Comparison of ENCODE assay signal across 30 mouse cellular contexts in the genomic region with DNA sequence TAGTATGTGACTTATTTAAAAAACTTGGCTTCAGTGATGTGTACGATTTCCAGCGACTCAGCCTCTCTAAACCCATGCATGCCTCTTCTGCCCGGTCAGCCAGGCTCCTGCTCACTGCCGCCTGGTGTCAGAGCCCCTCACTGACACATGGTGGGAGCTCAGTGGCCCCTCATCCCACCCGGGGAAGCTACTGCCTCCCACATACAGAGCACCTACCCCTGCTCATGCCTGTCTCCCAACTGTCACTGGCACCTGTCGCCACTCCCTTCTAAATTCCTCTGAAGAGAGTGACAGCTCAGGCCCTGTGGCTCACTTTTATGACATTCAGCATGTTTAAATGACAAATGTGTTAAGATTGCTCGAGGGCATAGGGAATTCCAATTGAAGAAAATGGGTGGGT. TPM values are rescaled to one million over a fixed set of nuclear protein-coding genes. Genes with fewer than 3 reads are reported as not detected.
A peak's percentile ranks its signal among the peaks of the same experiment; 100 is the strongest.
DNase-seq lines count a peak whose midpoint lies in the region; ATAC-seq and TF ChIP-seq lines count a peak whose summit lies in the region.
"Had no signal": no experiment of that assay in that cellular context is flagged by ENCODE, and none has a peak within 500 bp of the region (broad histone marks: within the 10 kb centered on the region; RNA-seq: fewer than 3 reads in every experiment).

No protein-coding gene starts in this region.

- no peaks in the 10 kb centered on the region for H3K4me1 ChIP-seq in embryonic facial prominence, embryonic 14.5 days (ENCODE audit: control insufficient read depth, insufficient read depth, low read length)
- H3K4me1 ChIP-seq in embryonic facial prominence, embryonic 10.5 days, result 0 out of 2 replicates have a peak, but pooled peaks cover 4% of the 10 kb centered on the region
- H3K4me1 ChIP-seq in limb, embryonic 13.5 days, result no peaks in the 10 kb centered on the region
- H3K4me1 ChIP-seq: embryonic facial prominence, embryonic 12.5 days; forebrain, embryonic 10.5 days; forebrain, embryonic 12.5 days had no signal

- no peaks in the 10 kb centered on the region for H3K79me2 ChIP-seq in myocyte (ENCODE audit: control insufficient read depth, insufficient read depth)

- no peak overlapping the region for H3K9ac ChIP-seq in embryonic facial prominence, embryonic 14.5 days (ENCODE audit: low read depth, low read length)
- no peak overlapping the region for H3K9ac ChIP-seq in limb, embryonic 13.5 days
- H3K9ac ChIP-seq: embryonic facial prominence, embryonic 12.5 days; forebrain, embryonic 12.5 days had no signal

- 72% methylated on average over 7 of the region's 7 CpGs for WGBS in embryonic facial prominence, embryonic 14.5 days
- WGBS in embryonic facial prominence, embryonic 10.5 days, result 77% methylated on average over 7 of the region's 7 CpGs
- WGBS in limb, embryonic 13.5 days, result 72% methylated on average over 7 of the region's 7 CpGs

- no peak overlapping the region for H3K27ac ChIP-seq in embryonic facial prominence, embryonic 14.5 days (replicated peaks; ENCODE audit: low read depth, low read length)
- no peak overlapping the region for H3K27ac ChIP-seq in embryonic facial prominence, embryonic 10.5 days (replicated peaks)
- H3K27ac ChIP-seq in limb, embryonic 13.5 days, result no peak overlapping the region
- H3K27ac ChIP-seq: embryonic facial prominence, embryonic 12.5 days; forebrain, embryonic 10.5 days; forebrain, embryonic 12.5 days had no signal

- ATAC-seq in embryonic facial prominence, embryonic 14.5 days (ENCODE audit: low read depth), result peak; percentile 69
- peak; percentile 48; the same call in 1 of the 2 replicates for ATAC-seq in limb, embryonic 13.5 days (ENCODE audit: low FRiP score, low read depth)
- no peak for ATAC-seq in erythroid progenitor cell, adult 5-6 weeks (replicated peaks; ENCODE audit: low FRiP score, poor library complexity, severe bottlenecking)
- ATAC-seq: CD4-positive, CD25-positive, alpha-beta regulatory T cell, adult 4 months; forebrain, embryonic 14.5 days; forebrain, embryonic 16.5 days; Patski had no signal

- H3K36me3 ChIP-seq in embryonic facial prominence, embryonic 14.5 days (ENCODE audit: control insufficient read depth, insufficient read depth, low read length), result peaks cover 40% of the 10 kb centered on the region
- H3K36me3 ChIP-seq in embryonic facial prominence, embryonic 10.5 days (replicated peaks), result peaks cover 64% of the 10 kb centered on the region
- H3K36me3 ChIP-seq in limb, embryonic 13.5 days, result peaks cover 48% of the 10 kb centered on the region
- peaks cover 3% of the 10 kb centered on the region for H3K36me3 ChIP-seq in myocyte (ENCODE audit: control insufficient read depth, insufficient read depth)

- no peak overlapping the region for H3ac ChIP-seq in myocyte (ENCODE audit: control insufficient read depth, insufficient read length)

- no peak overlapping the region for H3K4me2 ChIP-seq in embryonic facial prominence, embryonic 14.5 days (ENCODE audit: low read depth, low read length)
- no peak overlapping the region for H3K4me2 ChIP-seq in limb, embryonic 13.5 days (replicated peaks)
- H3K4me2 ChIP-seq in myocyte (ENCODE audit: low read depth), result no peak overlapping the region
- H3K4me2 ChIP-seq: embryonic facial prominence, embryonic 12.5 days; forebrain, embryonic 12.5 days had no signal

- H3K27me3 ChIP-seq in embryonic facial prominence, embryonic 14.5 days (replicated peaks; ENCODE audit: control insufficient read depth, insufficient read depth, low read length), result no peaks in the 10 kb centered on the region
- no peaks in the 10 kb centered on the region for H3K27me3 ChIP-seq in embryonic facial prominence, embryonic 10.5 days (replicated peaks; ENCODE audit: low read depth, poor library complexity, severe bottlenecking)
- H3K27me3 ChIP-seq in limb, embryonic 13.5 days, result no peaks in the 10 kb centered on the region
- H3K27me3 ChIP-seq in myocyte (ENCODE audit: control insufficient read depth, insufficient read depth, insufficient read length), result no peaks in the 10 kb centered on the region
- H3K27me3 ChIP-seq: CH12.LX; embryonic facial prominence, embryonic 12.5 days; Patski had no signal

- no peak for DNase-seq in embryonic facial prominence, embryonic 14.5 days (ENCODE audit: low spot score)
- DNase-seq in embryonic facial prominence, embryonic 10.5 days (ENCODE audit: low spot score), result no peak
- DNase-seq in ZHBTc4 (ENCODE audit: low read depth, low spot score), result peak; percentile 57
- DNase-seq in spleen, adult 12 weeks (ENCODE audit: low spot score), result no peak
- DNase-seq: adrenal gland, adult 2 months; adrenal gland, postnatal 10 days; adrenal gland, postnatal 25 days; B cell, adult 2 months; cerebellum, adult 11 months; cerebellum, adult 18-20 months; cerebellum, adult 8-10 months; cerebellum, adult 9-11 months; cerebellum, postnatal 14 days; cerebellum, postnatal 36 days; embryo, embryonic 11 days had no signal

- H3K9me3 ChIP-seq in embryonic facial prominence, embryonic 14.5 days (ENCODE audit: control insufficient read depth, low read length), result no peaks in the 10 kb centered on the region
- no peaks in the 10 kb centered on the region for H3K9me3 ChIP-seq in embryonic facial prominence, embryonic 10.5 days
- no peaks in the 10 kb centered on the region for H3K9me3 ChIP-seq in limb, embryonic 13.5 days
- H3K9me3 ChIP-seq: embryonic facial prominence, embryonic 12.5 days; forebrain, embryonic 10.5 days; forebrain, embryonic 12.5 days; G1E had no signal

- no peak for TF ChIP-seq POLR2A in myocyte (IDR thresholded peaks at IDR 0.05; ENCODE audit: insufficient read length, low read depth)

- H3K4me3 ChIP-seq in embryonic facial prominence, embryonic 14.5 days (ENCODE audit: low read depth, low read length), result no peak overlapping the region
- no peak overlapping the region for H3K4me3 ChIP-seq in embryonic facial prominence, embryonic 10.5 days
- H3K4me3 ChIP-seq in limb, embryonic 13.5 days, result no peak overlapping the region
- no peak overlapping the region for H3K4me3 ChIP-seq in myocyte
- H3K4me3 ChIP-seq: embryonic facial prominence, embryonic 12.5 days; forebrain, embryonic 10.5 days; forebrain, embryonic 12.5 days had no signal

TF ChIP-seq in myocyte, 11 proteins besides CTCF, POLR2A, EP300 and RAD21:
- TF ChIP-seq REST (IDR thresholded peaks at IDR 0.05; ENCODE audit: insufficient read depth, insufficient read length) (no peak), USF1 (IDR thresholded peaks at IDR 0.05; ENCODE audit: low read depth) (no peak), TCF12 (IDR thresholded peaks at IDR 0.05; ENCODE audit: insufficient read depth, poor library complexity, severe bottlenecking) (no peak), POLR2AphosphoS2 (IDR thresholded peaks at IDR 0.05; ENCODE audit: insufficient read length, low read depth) (no peak), TCF3 (IDR thresholded peaks at IDR 0.05; ENCODE audit: insufficient read length, low read depth) (no peak), MYOD1 (IDR thresholded peaks at IDR 0.05; ENCODE audit: control insufficient read depth in 1 of 3, insufficient read length in 2 of 3, low read depth in 2 of 3) (peak in 2 of 3 experiments; percentile 73 to 94), MYOG (IDR thresholded peaks at IDR 0.05; ENCODE audit: control insufficient read depth in 1 of 3, insufficient read depth in 1 of 3, insufficient read length in 2 of 3, low read depth in 2 of 3) (peak; percentile 18 to 85 (median 43)), MAX (IDR thresholded peaks at IDR 0.05; ENCODE audit: low read depth) (no peak)

RNA-seq across cellular contexts. Expression of gene Hif1an, which starts 13.6 kb away (rescaled TPM):
- polyA plus RNA-seq in embryonic facial prominence, embryonic 14.5 days (2014; fragmentation: Nextera tagmentation; extraction: Ambion mirVana), result 23.6 and 23.7 TPM in 2 replicates
- 48.7 and 52.2 TPM in 2 replicates for polyA plus RNA-seq in embryonic facial prominence, embryonic 10.5 days (2016; fragmentation: Nextera tagmentation; extraction: Ambion mirVana)
- 39.6 and 40.1 TPM in 2 replicates for polyA plus RNA-seq in limb, embryonic 13.5 days (2015; fragmentation: Nextera tagmentation; extraction: Ambion mirVana)
- 31.9 TPM for polyA plus RNA-seq in myocyte (2012; fragmentation: generic; extraction: Trizol)
- 1.8 and 2.5 TPM in 2 replicates for total RNA-seq in erythroid progenitor cell, adult 5-6 weeks (2015; ENCODE audit: low replicate concordance)
- 3.6 and 5.8 TPM in 2 replicates for total RNA-seq in erythroid progenitor cell, adult 5-6 weeks (2017; ENCODE audit: low replicate concordance)

RNA-seq across cellular contexts. Expression of gene Ndufb8, which starts 21.0 kb away (rescaled TPM):
- 503 and 510 TPM in 2 replicates for polyA plus RNA-seq in embryonic facial prominence, embryonic 14.5 days (2014; fragmentation: Nextera tagmentation; extraction: Ambion mirVana)
- polyA plus RNA-seq in embryonic facial prominence, embryonic 10.5 days (2016; fragmentation: Nextera tagmentation; extraction: Ambion mirVana), result 645 and 648 TPM in 2 replicates
- 497 and 524 TPM in 2 replicates for polyA plus RNA-seq in limb, embryonic 13.5 days (2015; fragmentation: Nextera tagmentation; extraction: Ambion mirVana)
- 648 TPM for polyA plus RNA-seq in myocyte (2012; fragmentation: generic; extraction: Trizol)
- total RNA-seq in erythroid progenitor cell, adult 5-6 weeks (2015; ENCODE audit: low replicate concordance), result 115 and 143 TPM in 2 replicates
- 56.9 and 85.0 TPM in 2 replicates for total RNA-seq in erythroid progenitor cell, adult 5-6 weeks (2017; ENCODE audit: low replicate concordance)

RNA-seq across cellular contexts. Expression of gene Gm20538, which starts 23.6 kb away (rescaled TPM):
- not detected in 2 replicates for polyA plus RNA-seq in embryonic facial prominence, embryonic 14.5 days (2014; fragmentation: Nextera tagmentation; extraction: Ambion mirVana)
- not detected in 2 replicates for polyA plus RNA-seq in embryonic facial prominence, embryonic 10.5 days (2016; fragmentation: Nextera tagmentation; extraction: Ambion mirVana)
- polyA plus RNA-seq in limb, embryonic 13.5 days (2015; fragmentation: Nextera tagmentation; extraction: Ambion mirVana), result not detected in 2 replicates
- polyA plus RNA-seq in myocyte (2012; fragmentation: generic; extraction: Trizol), result not detected
- not detected in 2 replicates for total RNA-seq in erythroid progenitor cell, adult 5-6 weeks (2015; ENCODE audit: low replicate concordance)
- total RNA-seq in erythroid progenitor cell, adult 5-6 weeks (2017; ENCODE audit: low replicate concordance), result not detected in 2 replicates
- total RNA-seq: adrenal gland, adult 2 months; adrenal gland, postnatal 10 days; adrenal gland, postnatal 25 days; adrenal gland, postnatal 4 days; common myeloid progenitor, adult 5-6 weeks; G1E had no signal
- polyA plus RNA-seq: adrenal gland, adult 2 months; brain, embryonic 14.5 days; CD4-positive, CD25-positive, alpha-beta regulatory T cell, adult 4 months; embryonic facial prominence, embryonic 12.5 days; forebrain, embryonic 10.5 days; forebrain, embryonic 12.5 days; forebrain, embryonic 14.5 days; forebrain, embryonic 16.5 days; G1E; Patski had no signal

RNA-seq across cellular contexts. Expression of gene Sec31b, which starts 30.6 kb away (rescaled TPM):
- 0.33 and 0.46 TPM in 2 replicates for polyA plus RNA-seq in embryonic facial prominence, embryonic 14.5 days (2014; fragmentation: Nextera tagmentation; extraction: Ambion mirVana)
- 0.66 and 0.97 TPM in 2 replicates for polyA plus RNA-seq in embryonic facial prominence, embryonic 10.5 days (2016; fragmentation: Nextera tagmentation; extraction: Ambion mirVana)
- polyA plus RNA-seq in limb, embryonic 13.5 days (2015; fragmentation: Nextera tagmentation; extraction: Ambion mirVana), result 0.34 and 0.41 TPM in 2 replicates
- 0.02 TPM for polyA plus RNA-seq in myocyte (2012; fragmentation: generic; extraction: Trizol)
- 0.36 and 1.3 TPM in 2 replicates for total RNA-seq in erythroid progenitor cell, adult 5-6 weeks (2015; ENCODE audit: low replicate concordance)
- 0.26 TPM in 1 of 2 replicates, not detected in the other for total RNA-seq in erythroid progenitor cell, adult 5-6 weeks (2017; ENCODE audit: low replicate concordance)
